Mouse (Mus musculus) heart, adult 8-10 months (tissue): ENCODE measurements at regions not wholly inside any gene's neighbourhood (a gene's known extent, or its start where the extent isn't known, plus 50 kb on each side); places are given as distances from the start of the nearest gene placed in this dataset.

Experiments used
- DNase-seq: peaks from one replicate; pipeline ENCODE4 v3.0.0; 2022; ENCODE audit warnings: low spot score

DNA sequence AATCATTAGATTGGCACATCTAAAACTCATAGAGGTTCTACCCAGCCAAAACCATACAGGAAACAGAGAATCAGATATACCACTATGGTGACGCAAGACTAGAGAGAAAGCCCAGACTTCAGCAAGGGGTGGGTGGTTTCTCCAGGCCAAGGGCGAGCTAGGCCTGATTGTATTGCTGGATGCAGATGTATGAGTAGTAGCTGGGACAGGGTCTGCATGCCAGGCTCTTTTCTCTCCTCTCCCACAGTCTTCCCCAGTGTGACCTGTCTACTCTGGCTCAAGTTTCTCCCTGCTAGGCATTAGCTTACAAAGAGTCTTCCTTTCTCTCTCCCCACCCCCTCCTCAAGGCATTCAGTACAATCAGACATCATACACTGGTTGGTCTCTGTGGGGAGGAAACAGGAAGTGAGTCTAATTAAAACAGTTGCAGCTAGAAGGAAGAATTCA is 181.8 kb upstream of the Sesn3 start:
- no peak for DNase-seq

DNA sequence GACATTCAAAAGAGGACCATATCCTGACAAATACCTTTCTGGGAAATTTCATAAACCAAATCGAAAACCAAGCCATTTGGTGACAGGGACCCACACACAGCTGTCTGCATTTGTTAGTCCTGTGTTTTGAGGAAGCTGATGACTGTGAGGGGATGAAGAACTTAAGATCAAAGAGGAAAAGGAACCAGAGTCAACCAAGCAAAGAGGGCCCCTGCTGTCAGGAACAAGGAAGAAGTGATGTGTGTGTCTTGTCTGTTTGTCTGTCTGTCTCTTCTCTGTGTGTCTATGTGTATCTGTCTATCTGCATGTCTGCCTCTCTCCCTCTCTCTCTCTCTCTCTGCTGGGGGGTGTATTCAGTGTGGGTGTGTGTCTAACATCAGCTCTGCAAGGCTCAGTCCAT is 171.3 kb upstream of the Sesn3 start:
- DNase-seq = no peak

DNA sequence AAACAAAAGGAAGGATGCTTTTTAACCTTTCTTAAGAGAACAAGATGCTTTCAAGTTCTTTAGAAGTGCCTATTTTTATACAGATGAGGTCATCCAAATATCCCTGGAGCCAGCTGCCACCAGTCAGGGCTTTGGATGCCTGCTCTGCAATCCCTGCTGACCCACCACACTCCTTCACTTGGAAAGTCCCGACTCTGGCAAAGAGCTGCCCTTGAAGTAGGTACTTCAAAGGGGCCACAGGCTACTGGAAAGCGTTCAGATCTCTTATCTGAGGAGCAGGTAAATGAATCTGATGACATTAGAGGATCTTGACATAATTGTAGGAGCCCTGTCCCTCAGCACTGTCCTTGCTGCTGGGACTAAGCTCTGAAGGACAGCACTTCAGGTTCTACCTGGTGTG is 169.9 kb upstream of the Sesn3 start:
- no peak for DNase-seq

DNA sequence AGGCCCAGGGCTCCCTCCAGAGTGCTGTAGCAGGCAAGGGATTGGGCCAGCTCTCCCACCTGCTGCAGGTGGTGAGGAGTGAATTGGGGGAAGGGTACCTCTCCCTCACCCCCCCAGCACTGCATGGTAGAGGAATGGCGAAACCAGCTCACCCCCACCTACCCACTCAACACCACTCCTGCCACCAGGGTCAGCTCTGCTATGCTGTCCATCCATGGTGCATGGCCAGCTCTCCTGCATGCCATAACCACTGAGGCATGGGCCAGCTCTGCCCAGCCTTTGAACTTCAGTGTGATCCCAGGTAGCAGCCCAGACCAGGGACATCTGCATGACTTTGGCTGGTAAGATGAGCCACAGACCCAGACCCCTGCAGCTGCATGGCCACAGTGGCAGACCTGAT is 168.5 kb upstream of the Sesn3 start:
- no peak for DNase-seq

DNA sequence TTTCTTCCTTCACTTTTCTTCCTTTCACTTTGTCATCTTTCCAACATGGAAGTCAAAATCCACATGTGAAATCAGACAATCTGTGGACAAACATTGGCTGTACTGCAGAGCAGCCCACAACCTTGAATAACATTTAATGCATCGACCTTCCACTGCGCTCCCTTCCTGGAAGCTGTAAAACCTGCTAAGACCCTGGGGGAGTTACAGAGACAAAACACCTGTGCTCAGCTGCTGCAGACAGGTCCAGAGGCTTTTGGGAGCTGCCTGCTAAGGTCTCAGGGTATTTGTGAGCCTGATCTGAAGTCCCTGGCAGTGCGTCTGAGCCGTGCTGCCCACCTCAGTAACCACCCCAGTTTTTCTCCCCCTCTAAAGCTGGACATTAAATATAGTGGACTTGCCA is 166.1 kb upstream of the Sesn3 start:
- DNase-seq = no peak

DNA sequence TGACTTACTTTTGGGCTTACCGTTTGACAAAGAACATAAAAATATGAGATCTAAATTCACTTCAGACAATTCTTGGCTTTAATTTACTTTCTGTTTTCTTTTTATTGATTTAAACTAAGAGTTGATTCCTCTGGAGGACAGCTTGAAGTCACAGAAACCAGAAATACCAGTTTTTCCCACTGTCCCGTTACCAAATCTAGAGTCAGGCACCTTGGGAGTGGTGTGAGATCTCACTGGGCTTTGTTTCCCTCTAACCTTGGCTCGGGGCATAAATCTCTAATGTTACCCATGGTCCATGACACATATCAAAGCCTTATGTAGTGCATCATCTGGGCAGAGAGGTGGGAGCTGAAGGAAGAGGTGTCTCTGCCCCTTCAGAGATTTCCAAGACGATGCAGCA is 165.4 kb upstream of the Sesn3 start:
- DNase-seq = no peak

DNA sequence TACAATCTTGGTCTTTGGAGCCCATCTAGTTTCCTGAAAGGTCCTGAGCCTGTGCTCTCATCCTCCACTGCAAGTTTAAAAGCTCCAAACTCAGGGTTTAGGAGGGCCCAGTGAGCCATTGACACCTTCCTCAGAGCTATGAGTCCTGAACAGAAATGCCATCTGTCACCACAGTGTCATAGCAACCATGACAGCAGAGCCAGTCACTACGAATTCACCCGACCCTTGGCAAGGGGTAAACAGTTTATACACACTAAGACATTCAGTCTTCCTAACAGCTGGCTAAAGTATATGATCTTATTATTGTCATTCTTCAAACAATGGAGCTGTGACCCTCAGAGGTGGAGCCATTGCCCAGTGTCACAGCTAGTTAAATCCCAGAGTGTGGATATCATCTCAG is 163.2 kb upstream of the Sesn3 start:
- no peak for DNase-seq

DNA sequence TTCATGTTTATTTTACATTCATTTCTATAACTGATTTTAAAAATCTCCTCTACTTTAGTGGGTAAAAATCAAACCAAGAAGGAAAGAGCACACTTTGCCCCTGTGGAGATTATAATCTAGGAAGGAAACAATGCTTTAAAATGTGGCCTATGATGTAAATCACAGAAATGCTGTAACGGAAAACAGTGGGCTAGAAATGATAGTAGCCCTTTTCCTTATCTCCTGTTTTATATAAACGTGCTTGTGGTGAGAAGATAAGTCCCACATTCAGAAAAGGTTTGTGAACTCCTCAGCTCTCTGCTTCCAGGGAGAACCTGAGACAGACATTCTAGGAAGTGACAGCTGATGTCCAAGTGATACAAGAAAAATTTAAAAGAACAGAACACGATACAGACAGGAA is 159.3 kb upstream of the Sesn3 start:
- no peak for DNase-seq

DNA sequence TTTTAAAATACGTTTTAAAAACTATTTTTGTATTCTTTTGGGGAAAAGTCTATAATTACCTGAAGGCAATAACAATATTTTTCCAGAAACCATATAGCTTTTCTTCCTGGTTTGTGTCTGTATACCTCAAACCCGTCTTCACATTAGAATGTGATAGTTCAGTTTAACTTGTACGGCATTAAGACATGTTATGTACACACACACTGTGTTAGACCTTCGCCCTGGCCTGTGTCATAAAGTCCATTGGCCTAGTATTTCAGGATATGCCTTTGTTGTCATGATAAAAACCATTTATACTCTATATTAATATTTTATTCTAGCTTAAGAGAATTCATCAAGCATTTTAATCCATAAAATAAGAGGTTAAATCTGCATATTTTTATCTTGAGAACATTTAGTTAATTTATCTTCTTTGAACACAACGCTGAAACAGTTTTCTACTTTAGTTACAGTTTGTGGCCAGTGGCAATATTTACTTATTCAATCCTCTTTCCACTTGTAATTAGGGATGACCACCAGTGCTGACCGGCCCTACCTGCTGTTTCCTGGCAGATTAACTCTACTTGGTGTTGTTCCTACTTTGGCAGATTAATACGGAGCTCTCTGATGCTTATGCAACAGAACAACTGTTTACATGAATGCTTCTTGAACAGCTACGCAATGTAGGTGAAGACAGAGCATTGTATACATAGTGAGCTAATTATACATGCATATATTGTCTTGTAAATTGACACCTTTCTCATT is 158.6 kb upstream of the Sesn3 start:
- DNase-seq = no peak

DNA sequence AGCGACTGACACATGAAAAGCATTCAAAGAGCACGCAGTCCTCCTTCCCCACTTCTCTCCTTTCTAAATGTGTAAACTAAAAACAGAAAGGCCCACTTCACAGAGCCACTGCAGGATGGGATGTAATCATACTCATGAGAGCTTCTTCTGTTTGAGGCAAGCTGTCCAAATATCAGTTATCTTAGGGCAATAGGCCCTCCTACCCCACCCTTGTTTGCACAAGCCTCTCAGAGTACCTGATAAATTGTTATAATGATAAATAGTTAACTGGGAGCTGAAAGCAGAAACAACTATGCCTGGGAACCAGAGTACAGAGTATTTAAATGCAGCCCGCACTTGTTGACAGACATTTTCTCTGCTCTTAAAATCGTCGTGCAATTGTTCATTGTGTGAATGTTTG is 141.5 kb upstream of the Sesn3 start:
- DNase-seq = no peak

DNA sequence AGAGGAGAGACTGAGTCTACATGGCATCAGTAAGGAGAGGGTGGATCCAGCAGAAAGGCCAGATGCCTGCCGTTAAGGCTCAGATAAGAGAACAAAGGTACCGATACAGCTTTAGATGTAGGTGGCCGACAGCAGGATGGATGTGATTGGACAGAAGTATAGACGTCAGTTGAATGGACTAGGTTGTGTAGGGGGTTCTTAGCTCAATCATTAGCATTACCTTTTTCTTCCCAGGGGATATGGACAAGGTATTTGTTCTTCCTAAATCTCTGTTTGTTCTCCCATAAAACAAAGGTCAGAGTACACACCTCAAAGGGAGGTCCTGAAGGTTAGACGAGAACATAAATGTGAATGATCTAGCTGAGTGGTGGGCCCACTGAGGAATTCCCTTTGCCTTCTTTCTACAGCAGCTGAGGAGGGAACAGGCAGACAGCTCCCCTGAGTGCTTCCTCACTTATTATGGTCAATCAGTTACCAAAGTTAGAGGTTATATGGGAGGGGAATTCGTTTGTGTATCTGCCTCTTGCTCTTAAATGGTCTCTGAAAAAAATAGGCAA is 139.9 kb upstream of the Sesn3 start:
- DNase-seq = no peak

DNA sequence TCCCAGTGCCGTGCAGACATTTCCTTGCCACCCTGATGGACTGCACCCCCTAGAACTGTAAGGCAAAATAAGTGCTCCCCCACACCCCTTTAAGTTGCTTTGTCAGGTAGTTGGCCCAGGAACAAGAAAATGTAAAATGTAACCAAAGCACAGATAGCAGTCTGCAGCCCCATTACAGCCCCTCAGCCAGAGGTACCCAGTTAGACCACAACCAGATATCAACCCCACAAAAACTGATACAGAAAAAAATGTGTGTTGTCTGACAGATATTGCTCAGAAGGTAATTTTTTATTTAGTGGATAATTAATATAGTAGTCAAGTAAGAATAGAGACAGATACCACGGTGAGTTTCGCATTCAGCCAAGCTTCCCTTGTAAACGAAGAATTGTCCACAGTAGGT is 133.5 kb upstream of the Sesn3 start:
- no peak for DNase-seq

DNA sequence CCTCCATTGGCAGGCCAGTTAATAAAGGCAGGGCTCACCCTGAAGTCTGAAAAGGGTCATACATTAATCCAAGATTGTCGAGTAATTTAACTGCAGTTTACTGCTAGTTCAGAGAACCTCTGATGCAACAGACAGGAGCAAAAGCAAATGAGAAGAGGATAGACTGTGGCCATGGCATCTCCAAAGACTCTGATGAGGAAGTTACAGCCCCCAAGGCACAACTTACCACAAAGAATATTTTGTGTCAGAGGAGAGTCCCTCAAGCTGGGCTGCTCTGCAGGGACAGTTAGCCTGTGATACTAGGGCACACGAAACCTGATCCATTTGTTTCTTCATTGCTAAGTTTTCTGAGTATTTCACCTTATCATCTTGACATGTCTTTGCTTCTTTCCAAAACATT is 130.9 kb upstream of the Sesn3 start:
- no peak for DNase-seq

DNA sequence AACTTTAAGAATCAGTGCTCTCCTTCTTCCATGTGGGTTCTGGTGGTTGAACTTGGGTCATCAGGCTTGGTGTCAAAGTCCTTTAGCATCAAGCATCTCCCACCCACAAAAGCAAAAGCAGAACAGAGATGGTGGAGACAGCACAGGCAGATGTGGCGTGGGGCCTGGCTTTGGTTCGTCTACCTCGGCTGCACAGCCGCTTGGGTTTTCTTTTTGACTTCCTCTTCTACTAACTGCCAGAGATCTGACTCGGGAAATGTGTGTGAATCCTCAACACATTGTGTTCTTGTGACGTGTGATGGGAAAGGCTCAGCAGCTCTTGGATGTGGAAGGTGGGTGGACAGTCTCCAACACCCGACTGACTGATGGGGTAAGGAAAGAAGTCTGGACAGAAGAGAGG is 127.8 kb upstream of the Sesn3 start:
- DNase-seq = peak; percentile 36

DNA sequence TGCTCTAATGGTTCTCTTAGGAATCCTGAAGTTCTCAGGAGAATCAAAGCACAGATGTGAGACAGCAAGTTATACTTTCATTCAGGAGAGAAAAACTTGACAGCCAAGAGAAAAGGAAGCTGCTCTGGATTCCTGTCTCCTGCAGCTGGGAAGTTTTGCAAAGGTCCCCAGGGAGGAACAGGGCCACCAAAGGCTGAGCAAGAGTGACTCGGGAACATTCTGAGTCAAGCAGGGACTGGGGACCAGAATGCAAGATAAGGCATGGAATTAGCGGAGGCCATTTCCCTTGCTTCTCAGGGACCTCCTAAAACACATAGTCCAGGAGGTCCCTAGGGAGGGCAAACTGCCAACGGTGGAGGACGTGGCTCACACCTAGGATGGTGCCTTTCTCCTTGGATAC is 127.1 kb upstream of the Sesn3 start:
- DNase-seq = peak; percentile 66

DNA sequence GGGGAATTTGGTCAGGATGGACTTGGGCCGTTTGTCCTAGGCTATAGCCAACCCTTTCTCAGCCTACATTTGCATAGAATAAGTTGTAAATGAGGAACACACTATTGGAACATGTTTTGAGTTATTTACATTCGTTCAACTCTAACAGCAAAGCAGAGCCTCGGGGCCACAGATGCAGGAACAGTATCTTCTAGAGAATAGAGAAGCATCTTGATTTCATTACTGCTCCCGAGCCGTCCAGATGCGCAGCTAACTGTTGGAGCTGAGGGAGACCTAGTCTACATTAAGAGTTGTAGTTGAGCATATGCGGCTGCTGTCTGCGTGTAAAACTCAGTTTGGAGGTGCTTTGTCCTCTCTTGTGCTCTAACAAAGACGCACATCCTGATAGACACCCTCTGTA is 124.6 kb upstream of the Sesn3 start:
- DNase-seq = no peak

DNA sequence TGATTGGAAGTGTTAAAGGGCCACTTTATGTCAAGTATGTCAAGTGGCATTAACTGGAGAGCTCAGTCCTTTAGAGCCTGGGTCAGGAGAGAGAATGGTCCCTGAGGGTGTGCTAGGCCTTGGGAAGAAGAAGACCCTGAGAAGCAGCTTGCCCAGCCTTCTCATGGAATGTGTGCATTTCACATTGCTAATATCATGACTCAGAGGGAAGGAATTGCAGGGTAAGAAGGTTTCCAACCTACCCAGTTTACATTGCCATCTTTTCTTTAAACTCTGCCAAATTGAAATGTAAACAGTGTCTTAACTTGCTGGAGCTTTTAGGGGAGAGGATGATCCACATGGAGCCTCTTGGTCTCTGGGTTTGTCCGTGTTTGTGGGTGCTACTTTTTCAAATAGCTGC is 117.9 kb upstream of the Sesn3 start:
- no peak for DNase-seq

DNA sequence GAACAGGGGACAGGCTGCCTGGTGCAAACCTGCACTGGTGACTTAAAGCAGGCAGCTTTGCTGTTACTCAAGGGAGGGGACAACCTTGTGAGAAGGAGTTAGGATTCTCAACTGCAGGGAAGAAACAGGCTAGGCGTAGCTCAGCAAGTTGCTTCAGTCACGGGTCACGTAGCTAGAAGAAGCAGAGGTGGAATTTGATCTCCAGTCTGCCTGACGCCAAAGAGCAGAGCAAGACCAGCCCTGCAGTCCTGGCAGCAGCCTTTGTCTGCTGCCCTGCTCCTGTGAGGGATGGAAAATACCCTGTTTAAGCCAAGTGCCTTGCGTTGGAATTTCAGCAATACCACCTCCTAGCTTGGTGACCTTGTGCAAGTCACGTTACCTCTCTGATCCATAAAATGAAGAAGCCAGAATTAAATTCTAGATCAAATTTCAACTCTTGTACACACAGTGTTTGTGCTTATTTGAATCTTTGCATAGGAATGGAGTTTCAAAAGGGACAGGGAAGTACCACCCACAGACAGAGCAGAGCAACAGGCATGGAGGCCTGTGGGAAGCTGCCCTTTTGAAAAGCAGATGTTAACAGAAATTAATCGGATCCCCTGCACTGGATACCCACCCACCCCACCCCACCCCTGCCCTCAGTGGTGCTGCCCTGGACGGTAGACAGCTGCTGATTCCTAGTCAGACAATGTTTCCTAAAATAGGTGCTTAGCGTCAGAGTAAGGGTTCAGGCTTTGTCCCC is 116.6 kb upstream of the Sesn3 start:
- DNase-seq = no peak

DNA sequence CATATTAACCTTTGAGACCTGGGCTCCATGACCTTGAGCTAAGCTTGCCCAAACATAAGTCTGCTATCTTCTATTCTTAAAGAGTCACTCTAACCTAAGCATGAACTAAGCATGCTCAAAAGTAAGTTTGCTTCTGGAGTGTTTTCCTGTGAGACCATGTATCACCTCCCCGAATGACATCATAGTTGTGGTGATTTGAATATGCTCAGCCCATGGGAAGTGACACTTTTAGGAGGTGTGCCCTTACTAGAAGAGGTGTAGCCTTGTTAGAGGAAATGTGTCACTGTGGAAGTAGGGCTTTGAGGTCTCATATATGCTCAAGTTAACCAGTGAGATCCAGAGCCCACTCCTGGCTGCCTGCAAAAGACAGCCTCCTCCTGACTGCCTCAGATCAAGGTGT is 114.7 kb upstream of the Sesn3 start:
- no peak for DNase-seq

DNA sequence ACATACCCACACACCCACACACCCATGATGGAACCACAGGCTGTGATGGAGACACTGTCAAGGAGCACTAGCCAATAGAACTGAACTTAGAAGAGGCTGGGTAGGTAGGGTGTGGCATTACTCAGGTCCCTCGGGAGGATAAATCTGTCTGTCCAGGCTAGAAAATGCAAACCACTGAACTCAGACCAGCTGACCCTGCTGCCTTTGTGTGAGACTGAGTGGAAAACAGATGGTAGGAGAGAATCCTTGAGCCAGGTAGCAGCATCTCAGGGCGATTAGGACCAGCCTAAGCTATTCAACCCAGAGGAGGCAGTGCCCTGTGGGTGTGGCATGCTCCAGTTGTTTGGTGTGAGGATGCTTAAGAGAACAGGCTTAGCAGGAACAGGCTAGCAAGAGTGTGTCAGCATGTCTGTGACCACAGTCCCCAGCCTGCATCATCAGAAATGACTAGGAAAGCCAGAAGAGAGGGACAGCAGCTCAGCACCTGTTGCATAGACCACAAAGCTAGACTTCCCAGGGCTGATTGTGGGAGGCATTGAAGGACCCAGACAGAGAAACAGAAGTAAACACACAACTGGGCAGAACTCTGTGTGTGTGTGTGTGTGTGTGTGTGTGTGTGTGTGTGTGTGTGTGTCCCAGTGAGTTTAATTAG is 103.2 kb upstream of the Sesn3 start:
- no peak for DNase-seq

DNA sequence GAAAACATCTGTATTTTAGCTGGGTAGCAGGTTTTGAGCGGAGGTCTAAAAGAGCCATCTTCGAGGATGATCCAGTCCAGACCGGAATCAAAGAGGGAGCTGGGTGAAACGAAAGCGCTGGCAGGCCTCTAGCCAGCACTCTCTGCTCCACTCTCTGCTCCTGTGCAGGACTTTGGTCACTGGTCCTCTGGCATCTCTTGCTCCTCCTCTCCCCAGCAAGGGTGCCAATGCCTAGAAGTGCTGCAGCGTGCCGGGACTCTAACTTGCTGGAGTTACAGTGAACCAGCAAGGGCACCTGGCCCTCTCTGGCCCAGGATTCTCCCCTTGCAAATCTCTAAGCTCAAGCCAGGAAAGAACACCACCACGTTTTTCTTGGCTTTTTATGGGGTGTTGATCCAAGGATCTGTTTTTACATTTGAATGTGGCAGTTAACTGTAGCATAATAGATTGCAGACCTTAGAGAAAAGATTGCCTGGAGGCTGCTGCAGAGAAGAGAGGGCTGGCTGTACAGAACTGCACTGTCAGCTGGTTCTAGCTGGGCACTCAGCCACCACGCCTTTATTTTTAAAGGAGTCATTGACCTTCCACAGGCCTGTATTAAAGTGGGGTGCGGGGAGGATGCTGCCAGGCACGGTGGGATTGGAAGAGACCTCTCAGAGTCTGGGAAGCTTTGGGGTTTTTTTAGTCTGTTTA is 101.1 kb upstream of the Sesn3 start:
- DNase-seq = peak; percentile 70
